Mouse (Mus musculus) mouse trophoblast stem cell (cell line): Measurements from ENCODE around the gene Dok5.

Source experiments
- in situ Hi-C, 2 experiments: fragments of 300-500 bp; cut with MseI, MboI; formaldehyde crosslinking; loops; 2 replicates in 1 of 2; 3 replicates in 1 of 2; pipeline ENCODE4 v1.15.1; 2025

Gene Dok5

DNA sequence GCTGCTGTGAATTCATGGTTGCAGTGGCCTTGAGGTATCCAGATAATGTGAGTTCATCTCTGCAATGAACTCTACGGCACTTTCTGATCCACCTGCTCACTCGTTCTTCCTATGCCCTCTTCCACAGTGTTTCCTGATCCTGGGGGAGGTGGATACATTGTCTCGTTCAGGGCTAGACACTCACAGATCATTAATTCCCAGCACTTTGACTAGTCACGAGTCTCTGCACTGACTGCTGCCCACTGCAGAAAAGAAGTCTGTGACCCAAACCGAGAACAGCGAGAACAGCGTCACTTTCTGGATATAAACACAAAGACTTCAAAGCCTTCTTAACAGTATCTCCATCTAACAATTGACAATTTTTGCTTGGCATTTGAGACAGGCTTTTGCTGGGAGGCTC is 125.9 kb downstream of the Dok5 start:
- in situ Hi-C loops = no loop called here

DNA sequence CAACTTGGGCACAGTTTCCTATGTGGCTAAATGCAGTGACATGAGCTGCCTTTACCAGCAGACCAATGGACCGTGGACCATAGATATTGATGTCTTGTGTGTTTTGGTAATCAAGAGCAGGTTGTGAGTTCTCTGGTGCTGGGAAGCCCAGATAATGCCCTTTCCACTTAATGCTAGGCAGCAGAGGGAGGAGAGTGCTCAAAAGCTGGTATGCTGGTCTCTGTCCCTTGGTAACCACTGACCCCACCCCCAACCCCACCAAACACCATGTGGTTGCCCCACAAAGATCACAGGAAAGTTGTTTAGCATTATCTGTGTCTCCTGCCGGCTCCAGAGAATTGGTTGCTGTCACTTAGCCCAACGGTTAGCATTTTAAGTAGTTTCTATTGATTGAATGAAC is 127.0 kb downstream of the Dok5 start:
- in situ Hi-C loops = no loop called here

DNA sequence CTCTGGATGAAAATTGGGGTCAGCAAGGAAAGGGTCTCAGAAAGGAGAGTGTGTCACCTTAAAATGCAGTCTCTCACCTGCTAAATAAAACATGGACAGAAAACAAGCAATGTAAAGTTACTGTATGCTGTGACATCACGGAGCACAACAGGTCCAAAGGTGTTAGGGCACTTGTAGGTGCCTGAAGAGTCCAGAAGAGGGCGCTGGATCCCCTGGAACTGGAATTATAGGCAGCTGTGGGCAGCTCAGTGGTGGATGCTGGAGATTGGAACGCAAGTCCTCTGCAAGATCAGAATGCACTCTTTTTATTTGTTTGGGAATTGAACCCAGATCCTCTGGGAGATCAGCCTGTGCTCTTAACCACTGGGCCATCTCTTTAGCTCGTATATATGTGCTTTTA is 129.0 kb downstream of the Dok5 start:
- in situ Hi-C loops = loop anchor here in 1 of 2 experiments (10.0 kb wide), 1 partner anchor 256 kb away; the partner anchor contains the start of gene 4930470P17Rik

DNA sequence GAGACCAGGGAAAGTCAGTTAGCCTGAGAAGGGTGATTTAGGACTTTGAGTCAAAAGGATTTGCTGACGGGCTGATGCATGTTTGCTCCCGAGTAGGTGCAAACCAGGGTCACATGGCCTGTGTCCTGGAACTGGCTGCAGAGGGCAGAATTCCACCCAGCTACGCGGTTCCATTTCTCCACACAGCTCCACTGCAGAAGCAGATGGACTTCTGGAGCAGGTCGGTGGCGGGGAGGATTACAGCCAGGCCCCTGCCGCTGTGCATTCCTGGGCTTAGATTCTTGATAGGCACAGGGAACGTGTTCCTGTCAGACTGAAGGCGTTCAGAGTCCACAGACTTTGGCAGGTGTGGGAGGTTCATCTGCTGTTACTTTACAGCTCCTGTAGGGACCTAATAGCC is 131.2 kb downstream of the Dok5 start:
- in situ Hi-C loops = loop anchor here in 1 of 2 experiments (10.0 kb wide), 1 partner anchor 258 kb away; the partner anchor contains the start of gene 4930470P17Rik

GRCm38 (mm10) chr2:170863201-170863600 is 131.6 kb downstream of the Dok5 start:
- in situ Hi-C loops = loop anchor here in 1 of 2 experiments (10.0 kb wide), 1 partner anchor 258 kb away; the partner anchor contains the start of gene 4930470P17Rik

GRCm38 (mm10) chr2:170864043-170864442 is 132.4 kb downstream of the Dok5 start:
- in situ Hi-C loops = loop anchor here in 1 of 2 experiments (10.0 kb wide), 1 partner anchor 259 kb away; the partner anchor contains the start of gene 4930470P17Rik

DNA sequence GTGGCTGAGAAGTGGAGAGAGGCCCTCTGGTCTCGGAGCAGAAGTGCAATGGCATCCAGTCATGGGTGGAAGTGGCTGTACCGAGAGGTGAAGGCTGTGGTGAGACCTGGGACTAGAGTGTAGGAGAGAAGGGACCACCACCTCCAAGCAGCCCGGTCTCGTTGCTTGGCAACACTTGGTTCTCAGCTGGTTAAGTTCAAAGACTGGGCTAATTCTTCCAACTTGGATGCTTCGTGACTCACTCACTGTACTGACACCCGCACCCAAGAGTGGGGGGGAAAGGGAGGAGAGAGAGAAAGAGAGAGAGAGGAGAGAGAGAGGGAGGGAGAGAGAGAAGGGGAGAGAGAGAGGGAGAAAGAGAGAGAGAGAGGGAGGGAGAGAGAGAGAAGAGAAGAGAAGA is 133.2 kb downstream of the Dok5 start:
- in situ Hi-C loops = loop anchor here in 1 of 2 experiments (10.0 kb wide), 1 partner anchor 260 kb away; the partner anchor contains the start of gene 4930470P17Rik

DNA sequence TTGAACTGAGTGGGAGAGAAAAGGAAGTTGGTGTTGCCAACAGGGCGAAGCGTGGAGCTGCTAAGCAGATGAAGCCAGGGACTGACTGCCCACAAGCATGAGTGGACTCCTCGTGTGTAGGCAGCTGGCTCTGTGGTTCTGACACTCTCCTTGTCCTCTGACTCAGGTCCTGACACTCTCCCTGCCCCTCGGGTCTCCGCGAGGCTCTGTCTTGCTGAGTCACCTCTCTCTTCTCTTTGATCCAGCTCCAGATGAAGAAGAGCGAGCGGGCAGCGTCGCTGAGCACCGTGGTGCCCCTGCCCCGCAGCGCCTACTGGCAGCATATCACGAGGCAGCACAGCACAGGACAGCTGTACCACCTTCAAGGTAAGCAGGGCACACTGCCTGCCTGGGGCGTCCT is 139.0 kb downstream of the Dok5 start:
- in situ Hi-C loops = loop anchor here (5.0 to 10.0 kb wide), 6 partner anchors 186 to 1344 kb away; partner anchors contain the start of gene 4930470P17Rik (in 1 of the 2)

DNA sequence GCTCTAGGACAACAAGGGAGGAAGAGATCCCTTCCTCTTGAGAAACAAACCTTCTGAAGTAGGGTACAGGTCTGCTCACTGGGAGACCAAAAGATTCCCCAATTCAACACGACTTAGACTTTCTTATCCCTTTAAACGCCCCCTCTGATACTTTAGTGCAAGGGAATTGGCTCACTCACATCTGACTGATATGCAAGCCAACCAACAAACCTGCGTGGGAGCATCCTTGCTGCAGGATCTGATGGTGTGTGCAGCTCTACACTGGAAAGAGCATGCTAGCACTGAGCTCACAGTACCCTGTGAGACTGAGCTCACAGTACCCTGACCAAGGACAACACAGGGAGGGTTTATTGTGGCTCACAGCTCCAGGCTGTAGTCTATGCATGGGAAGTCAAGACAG is 139.9 kb downstream of the Dok5 start:
- in situ Hi-C loops = loop anchor here (5.0 to 10.0 kb wide), 6 partner anchors 187 to 1343 kb away; partner anchors contain the start of gene 4930470P17Rik (in 1 of the 2)

DNA sequence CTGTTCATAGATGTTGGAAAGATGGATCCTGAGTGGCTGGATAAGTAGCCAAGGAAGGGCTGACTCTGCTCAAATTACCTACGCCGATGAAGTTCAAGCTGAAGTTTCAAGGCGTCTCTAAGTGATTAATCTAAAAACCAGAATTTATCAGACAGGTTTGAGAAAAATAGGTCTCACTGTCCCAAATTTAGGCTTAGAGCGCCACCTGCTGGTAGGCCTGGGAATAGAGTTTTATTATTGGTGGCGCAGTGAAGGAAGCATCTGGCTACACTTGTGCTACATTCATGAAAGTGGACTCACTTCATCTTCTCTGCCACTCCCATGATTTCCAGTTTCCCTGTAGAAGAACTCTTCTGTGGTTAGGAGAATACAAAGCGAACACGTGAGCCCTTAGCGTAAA is 141.8 kb downstream of the Dok5 start:
- in situ Hi-C loops = loop anchor here (5.0 to 10.0 kb wide), 6 partner anchors 189 to 1341 kb away; partner anchors contain the start of gene 4930470P17Rik (in 1 of the 2)

DNA sequence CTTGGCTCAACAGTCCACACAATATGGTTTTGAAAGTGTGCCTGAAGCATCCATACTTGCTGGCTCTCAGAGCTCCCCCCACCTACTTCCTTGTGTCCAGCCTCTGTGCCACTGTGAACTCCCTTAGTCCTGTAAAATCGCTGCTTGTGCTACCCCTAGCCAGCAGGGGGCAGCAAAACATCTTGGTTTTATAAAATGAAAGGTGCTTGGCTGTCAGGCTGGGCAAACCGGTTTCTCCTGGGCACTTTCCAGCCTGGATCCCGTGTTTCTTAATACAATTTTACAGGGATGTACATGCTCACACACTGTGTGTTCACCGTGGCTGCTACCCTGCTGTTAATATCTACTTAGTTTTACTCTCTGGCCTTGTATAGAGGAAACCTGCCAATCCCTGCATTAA is 145.9 kb downstream of the Dok5 start:
- in situ Hi-C loops = loop anchor here (10.0 kb wide), 3 partner anchors 193 to 1337 kb away; partner anchors contain the start of gene 4930470P17Rik (in 1 of the 2)

DNA sequence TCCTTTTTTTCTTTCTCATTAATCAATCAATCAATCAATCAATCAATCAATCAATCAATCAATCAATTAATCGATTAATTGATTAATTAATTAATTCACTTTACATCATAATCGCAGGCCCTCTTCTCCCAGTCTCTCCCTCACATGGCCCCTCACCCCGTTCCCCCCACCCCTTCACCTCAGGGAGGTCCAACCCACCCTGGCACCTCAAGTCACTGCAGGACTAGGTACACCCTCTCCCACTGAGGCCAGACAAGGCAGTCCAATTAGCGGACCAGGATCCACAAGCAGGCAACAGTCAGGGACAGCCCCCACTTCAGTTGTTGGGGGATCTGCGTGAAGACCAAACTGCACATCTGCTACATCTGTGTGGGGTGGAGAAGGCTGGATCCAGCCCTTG is 146.3 kb downstream of the Dok5 start:
- in situ Hi-C loops = loop anchor here (10.0 kb wide), 3 partner anchors 193 to 1337 kb away; partner anchors contain the start of gene 4930470P17Rik (in 1 of the 2)

DNA sequence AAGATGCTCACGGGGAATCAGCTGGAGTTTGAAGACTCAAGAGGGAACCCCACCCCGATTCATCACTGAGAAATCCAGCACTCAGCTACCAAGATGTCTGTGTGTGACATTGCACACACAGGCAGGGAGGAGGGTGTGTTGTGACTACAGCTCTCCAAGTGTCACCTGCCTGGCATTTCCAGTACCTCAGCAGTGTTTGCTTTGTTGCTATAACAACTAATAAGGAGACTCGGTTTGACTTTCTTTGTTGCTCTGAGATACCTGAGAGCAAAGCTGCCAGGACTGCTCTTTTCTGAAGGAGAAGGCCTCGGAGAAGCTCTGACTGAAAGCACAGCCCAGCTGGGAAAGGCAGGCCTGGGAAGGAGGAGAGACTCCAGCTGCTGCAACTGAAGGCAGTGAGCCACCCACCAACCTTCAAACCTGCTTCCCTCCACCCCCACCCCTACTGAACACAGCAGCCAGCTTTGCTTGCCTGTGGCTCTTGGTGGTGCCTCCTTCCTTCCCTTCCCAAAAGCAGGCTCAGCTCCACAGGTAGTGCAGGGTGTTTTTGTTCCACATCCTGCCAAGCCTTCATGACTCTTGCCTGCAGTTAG is 152.7 kb downstream of the Dok5 start:
- in situ Hi-C loops = no loop called here

GRCm38 (mm10) chr2:170887984-170888383 is 156.4 kb downstream of the Dok5 start:
- in situ Hi-C loops = no loop called here

- in situ Hi-C loops = no loop called here
These were observed 163.5 kb downstream of the Dok5 start for GRCm38 (mm10) chr2:170895096-170895495.

DNA sequence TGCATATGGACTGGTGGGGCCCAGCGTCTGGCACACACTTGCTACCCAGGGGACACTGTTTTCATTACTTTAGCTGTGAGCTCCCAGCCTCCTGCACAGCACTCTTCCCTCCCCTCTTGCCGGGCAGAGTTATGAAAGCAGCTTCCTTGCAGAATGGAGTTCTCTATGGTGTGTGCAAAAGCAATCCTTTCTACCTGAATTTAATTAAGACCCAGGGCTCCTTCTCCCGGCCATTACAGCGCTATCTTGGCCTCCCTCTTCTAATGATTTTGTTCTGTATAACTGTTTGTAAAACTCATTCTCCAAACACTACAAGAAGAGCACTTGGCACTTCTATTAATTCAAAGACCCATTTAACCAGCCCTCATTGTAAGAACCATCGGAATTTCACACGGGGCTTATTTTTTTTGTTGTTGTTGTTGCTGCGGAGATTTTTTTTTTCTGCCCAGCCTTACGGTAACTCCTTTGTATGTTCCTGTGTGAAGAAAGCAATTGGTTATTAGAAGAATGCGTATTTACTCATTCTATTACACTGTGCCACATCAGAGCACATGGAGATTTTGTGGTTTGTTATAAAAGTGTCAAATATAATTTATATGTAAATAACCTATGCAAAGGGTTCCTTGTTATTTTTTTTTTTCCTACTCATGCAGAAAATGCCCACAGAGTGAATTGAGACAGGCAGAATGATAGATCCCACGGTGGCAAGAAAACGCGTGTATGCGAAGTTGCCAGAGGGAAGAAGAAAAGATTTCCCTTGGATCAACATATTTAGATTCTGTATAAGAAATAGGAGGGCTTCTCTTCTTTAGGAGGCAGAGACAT is 170.8 kb downstream of the Dok5 start:
- in situ Hi-C loops = loop anchor here in 1 of 2 experiments (25.0 kb wide), 1 partner anchor 1310 kb away; no protein-coding TSS in a partner anchor

DNA sequence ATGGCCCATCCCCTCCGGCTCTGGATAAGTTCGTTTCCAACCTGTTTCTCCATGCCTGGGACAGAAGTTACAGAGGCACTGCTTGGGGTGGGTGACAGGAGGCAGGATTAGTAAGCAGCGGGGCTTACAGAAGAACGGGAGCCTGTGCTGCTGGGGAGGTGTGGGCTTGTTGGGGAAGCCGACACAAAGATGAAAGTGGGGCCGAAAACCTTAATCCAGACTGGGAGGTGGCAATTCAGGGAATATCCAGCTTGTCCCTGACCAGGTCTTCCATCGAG is 171.4 kb downstream of the Dok5 start:
- in situ Hi-C loops = loop anchor here in 1 of 2 experiments (25.0 kb wide), 1 partner anchor 1309 kb away; no protein-coding TSS in a partner anchor

- in situ Hi-C loops = loop anchor here in 1 of 2 experiments (25.0 kb wide), 1 partner anchor 1309 kb away; no protein-coding TSS in a partner anchor
These were observed 171.8 kb downstream of the Dok5 start for GRCm38 (mm10) chr2:170903367-170903766.

- in situ Hi-C loops = loop anchor here (10.0 to 25.0 kb wide), 2 partner anchors 1300 to 1302 kb away; no protein-coding TSS in a partner anchor
These were observed 181.1 kb downstream of the Dok5 start for GRCm38 (mm10) chr2:170912589-170913223.

DNA sequence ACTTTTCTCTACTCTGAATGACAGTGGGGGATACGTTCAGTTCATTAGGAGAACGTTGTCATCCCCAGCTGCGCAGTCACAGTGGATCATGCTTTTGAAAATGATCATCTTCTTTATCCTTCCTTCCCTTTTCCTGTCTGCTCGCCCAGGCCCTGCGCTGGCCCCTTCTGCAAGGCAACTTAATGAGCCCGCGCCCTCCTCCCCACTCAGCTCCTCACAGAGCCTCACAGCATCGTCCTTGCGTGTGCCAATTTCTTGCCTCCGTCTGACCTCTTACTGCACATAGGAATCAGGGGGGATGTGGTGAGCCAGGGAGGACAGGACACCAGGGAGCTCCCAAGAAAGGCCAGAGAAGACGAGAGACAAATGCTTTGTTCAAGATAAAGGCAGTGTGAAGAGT is 182.3 kb downstream of the Dok5 start:
- in situ Hi-C loops = loop anchor here (10.0 to 25.0 kb wide), 2 partner anchors 1298 to 1301 kb away; no protein-coding TSS in a partner anchor

DNA sequence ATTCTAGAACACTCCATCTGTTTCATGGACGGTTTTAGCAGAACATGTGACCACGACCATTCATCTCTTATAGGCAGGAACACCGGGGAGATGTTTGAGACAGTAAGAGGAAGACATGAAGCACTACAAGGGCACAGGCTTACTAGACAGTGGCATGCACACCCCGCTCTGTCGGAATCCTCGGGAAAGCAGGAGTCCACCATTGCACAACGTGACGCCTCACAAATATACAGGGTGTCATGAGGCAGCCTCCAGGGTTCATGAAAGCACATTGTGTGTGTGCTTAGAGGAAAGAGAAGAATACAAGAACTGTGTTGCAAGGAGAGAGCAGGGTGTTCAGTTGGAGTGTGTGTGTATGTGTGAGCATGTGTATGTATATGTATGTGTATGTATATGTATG is 184.0 kb downstream of the Dok5 start:
- in situ Hi-C loops = loop anchor here (10.0 to 25.0 kb wide), 2 partner anchors 1297 to 1299 kb away; no protein-coding TSS in a partner anchor
